Mouse (Mus musculus): ENCODE data around the gene Snrk. TPM values are rescaled to one million over a fixed set of nuclear protein-coding genes. Genes with fewer than 3 reads are reported as not detected.

The Snrk gene
- polyA plus RNA-seq, 1 experiment, result 20.3 TPM

DNA sequence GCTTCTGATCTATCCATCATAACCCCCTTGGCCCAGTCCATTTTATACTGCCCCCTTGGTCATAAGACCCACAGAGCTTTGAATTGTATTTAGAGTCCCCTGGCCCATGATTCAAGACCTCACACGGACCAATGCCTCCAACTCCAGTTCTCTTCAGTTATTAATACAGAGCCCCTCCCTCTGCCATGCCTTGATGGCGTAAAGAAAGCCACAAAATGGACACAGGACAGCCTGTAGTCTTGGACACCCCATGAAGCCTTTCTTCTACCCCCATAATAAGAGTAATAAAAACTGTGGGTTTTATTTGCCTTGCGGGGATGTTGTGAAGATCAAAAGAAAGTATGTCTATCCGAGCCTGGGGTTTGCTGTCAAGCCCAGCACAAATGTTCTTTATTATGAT is 33.4 kb upstream of the Snrk start:
- TF ChIP-seq POLR2A (IDR thresholded peaks at IDR 0.05; ENCODE audit: insufficient read depth, low read length), result no peak
- TF ChIP-seq CTCF (IDR thresholded peaks at IDR 0.05; ENCODE audit: low read depth, low read length), result no peak
- TF ChIP-seq EP300 (IDR thresholded peaks at IDR 0.05; ENCODE audit: insufficient read depth, low read depth, low read length), result no peak
- Histone ChIP-seq H3K9me3 (replicated peaks; ENCODE audit: control insufficient read depth, insufficient read depth, low read length, poor library complexity, severe bottlenecking) (no peaks in the 10 kb centered on the region), H3K27ac (ENCODE audit: insufficient read depth, low read length) (no peak overlapping the region), H3K4me3 (ENCODE audit: low read depth, low read length) (no peak overlapping the region), H3K27me3 (ENCODE audit: control insufficient read depth, insufficient read depth, low read length, poor library complexity, severe bottlenecking) (no peaks in the 10 kb centered on the region), H3K9ac (ENCODE audit: low read depth, poor library complexity, severe bottlenecking) (no peak overlapping the region), H3K36me3 (ENCODE audit: control insufficient read depth, insufficient read depth, low read length, poor library complexity, severe bottlenecking) (no peaks in the 10 kb centered on the region), H3K4me1 (ENCODE audit: control insufficient read depth, insufficient read depth, low read length) (no peaks in the 10 kb centered on the region)

DNA sequence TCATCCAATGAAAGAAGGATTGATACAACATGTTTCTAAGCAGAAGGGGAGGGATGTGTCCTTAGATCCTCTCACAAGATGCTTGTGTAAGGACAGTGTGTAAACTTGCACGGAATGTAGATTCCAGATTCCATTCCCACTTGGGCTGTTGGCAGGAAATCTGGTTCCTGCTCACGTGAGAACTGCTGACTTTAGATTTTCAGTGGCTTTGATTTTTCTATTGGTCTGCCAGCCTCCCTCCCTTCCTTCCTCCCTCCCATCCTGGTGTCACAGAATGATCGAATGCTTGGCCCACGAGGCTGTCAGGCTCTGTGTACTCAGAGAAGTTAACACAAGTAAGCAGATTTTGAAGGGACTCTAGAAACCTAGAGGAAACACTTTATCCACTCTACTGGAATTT is 32.9 kb upstream of the Snrk start:
- Histone ChIP-seq H3K27me3 (ENCODE audit: control insufficient read depth, insufficient read depth, low read length, poor library complexity, severe bottlenecking) (no peaks in the 10 kb centered on the region), H3K27ac (ENCODE audit: insufficient read depth, low read length) (no peak overlapping the region), H3K9me3 (replicated peaks; ENCODE audit: control insufficient read depth, insufficient read depth, low read length, poor library complexity, severe bottlenecking) (no peaks in the 10 kb centered on the region), H3K9ac (ENCODE audit: low read depth, poor library complexity, severe bottlenecking) (no peak overlapping the region), H3K4me3 (ENCODE audit: low read depth, low read length) (no peak overlapping the region), H3K36me3 (ENCODE audit: control insufficient read depth, insufficient read depth, low read length, poor library complexity, severe bottlenecking) (no peaks in the 10 kb centered on the region), H3K4me1 (ENCODE audit: control insufficient read depth, insufficient read depth, low read length) (no peaks in the 10 kb centered on the region)
- TF ChIP-seq CTCF (IDR thresholded peaks at IDR 0.05; ENCODE audit: low read depth, low read length), result no peak

DNA sequence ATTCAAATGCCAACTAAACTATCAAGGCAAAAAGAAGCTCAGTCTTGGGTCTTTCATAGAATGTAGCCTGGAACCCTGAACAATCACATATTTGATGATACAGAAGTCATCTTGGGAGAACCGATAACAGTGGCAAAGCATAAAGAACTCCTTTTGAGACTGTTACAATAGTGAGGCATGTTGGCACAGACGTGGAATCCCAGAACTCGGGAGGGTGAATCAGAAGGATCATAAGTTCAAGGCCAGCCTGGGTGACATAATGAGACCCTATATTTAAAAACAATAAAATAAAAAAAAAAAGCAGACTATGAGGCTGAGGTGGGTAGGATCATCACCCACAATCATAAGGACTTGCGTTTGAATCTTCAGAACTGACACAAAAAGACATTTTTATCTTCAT is 32.4 kb upstream of the Snrk start:
- H3K9me3 ChIP-seq (replicated peaks; ENCODE audit: control insufficient read depth, insufficient read depth, low read length, poor library complexity, severe bottlenecking), result no peaks in the 10 kb centered on the region
- TF ChIP-seq EP300 (IDR thresholded peaks at IDR 0.05; ENCODE audit: insufficient read depth, low read depth, low read length), result no peak
- TF ChIP-seq CTCF (IDR thresholded peaks at IDR 0.05; ENCODE audit: low read depth, low read length), result no peak
- TF ChIP-seq POLR2A (IDR thresholded peaks at IDR 0.05; ENCODE audit: insufficient read depth, low read length), result no peak

DNA sequence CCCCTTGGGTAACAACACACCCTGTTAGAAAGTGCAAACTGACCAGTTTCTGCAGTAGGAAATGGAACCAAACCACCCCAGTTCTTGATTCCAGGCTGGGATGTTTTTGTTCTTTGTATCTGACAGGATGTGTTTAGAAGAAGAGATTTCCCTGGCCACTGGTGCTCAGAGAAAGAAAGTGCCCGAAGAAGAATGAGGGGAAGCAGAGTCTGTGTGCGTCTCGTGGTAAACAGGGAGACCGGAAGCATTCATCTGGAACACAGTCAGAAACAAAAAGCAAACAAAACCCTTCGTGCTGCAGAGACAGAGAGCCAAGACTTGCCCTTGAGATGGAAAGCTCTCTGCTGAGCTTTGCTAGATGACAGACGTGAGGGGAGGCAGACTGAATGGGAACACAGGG is 32.0 kb upstream of the Snrk start:
- Histone ChIP-seq H3K27me3 (ENCODE audit: control insufficient read depth, insufficient read depth, low read length, poor library complexity, severe bottlenecking) (no peaks in the 10 kb centered on the region), H3K4me1 (ENCODE audit: control insufficient read depth, insufficient read depth, low read length) (no peaks in the 10 kb centered on the region), H3K9ac (ENCODE audit: low read depth, poor library complexity, severe bottlenecking) (no peak overlapping the region), H3K27ac (ENCODE audit: insufficient read depth, low read length) (no peak overlapping the region), H3K4me3 (ENCODE audit: low read depth, low read length) (no peak overlapping the region), H3K9me3 (replicated peaks; ENCODE audit: control insufficient read depth, insufficient read depth, low read length, poor library complexity, severe bottlenecking) (no peaks in the 10 kb centered on the region), H3K36me3 (ENCODE audit: control insufficient read depth, insufficient read depth, low read length, poor library complexity, severe bottlenecking) (no peaks in the 10 kb centered on the region)
- TF ChIP-seq POLR2A (IDR thresholded peaks at IDR 0.05; ENCODE audit: insufficient read depth, low read length), result no peak
- TF ChIP-seq EP300 (IDR thresholded peaks at IDR 0.05; ENCODE audit: insufficient read depth, low read depth, low read length), result no peak
- no peak for TF ChIP-seq CTCF (IDR thresholded peaks at IDR 0.05; ENCODE audit: low read depth, low read length)

More for the DNA sequence above, 32.4 kb upstream of the Snrk start:
- Histone ChIP-seq H3K36me3 (ENCODE audit: control insufficient read depth, insufficient read depth, low read length, poor library complexity, severe bottlenecking) (no peaks in the 10 kb centered on the region), H3K27ac (ENCODE audit: insufficient read depth, low read length) (no peak overlapping the region), H3K27me3 (ENCODE audit: control insufficient read depth, insufficient read depth, low read length, poor library complexity, severe bottlenecking) (no peaks in the 10 kb centered on the region), H3K4me1 (ENCODE audit: control insufficient read depth, insufficient read depth, low read length) (no peaks in the 10 kb centered on the region), H3K9ac (ENCODE audit: low read depth, poor library complexity, severe bottlenecking) (no peak overlapping the region), H3K4me3 (ENCODE audit: low read depth, low read length) (no peak overlapping the region)

DNA sequence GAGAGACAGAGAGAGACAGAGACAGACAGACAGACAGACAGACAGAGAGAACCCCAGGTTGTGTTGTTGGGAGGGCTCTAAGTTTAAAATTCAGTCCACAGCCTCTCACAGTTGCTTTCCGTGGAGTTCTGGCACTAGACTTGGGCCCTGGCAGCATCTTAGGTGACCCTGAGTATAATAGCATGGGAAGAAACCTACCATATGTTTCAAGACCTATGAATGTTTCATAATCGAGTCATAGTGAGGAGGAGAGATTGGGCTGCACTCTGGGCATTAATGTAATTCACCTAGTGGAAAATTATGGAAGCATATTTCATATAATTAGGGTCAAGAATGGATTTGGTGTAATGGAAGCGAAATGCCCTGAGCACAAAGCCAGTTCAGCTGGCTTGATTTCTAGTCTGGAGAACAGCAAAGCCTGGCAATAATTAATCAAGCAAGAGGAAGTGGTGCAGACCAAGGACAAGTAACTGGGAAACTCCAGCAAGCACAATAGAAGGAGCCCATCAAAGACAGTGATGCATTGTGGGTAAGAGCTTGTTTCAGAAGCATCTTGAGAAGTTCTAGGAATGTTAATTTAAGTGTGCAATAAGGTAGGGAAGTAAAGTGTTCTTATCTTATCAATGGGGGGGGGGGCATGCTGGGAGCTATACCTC is 31.4 kb upstream of the Snrk start:
- H3K9me3 ChIP-seq (replicated peaks; ENCODE audit: control insufficient read depth, insufficient read depth, low read length, poor library complexity, severe bottlenecking), result no peaks in the 10 kb centered on the region
- H3K27me3 ChIP-seq (ENCODE audit: control insufficient read depth, insufficient read depth, low read length, poor library complexity, severe bottlenecking), result no peaks in the 10 kb centered on the region
- H3K27ac ChIP-seq (ENCODE audit: insufficient read depth, low read length), result no peak overlapping the region
- H3K4me3 ChIP-seq (ENCODE audit: low read depth, low read length), result no peak overlapping the region
- no peak overlapping the region for H3K9ac ChIP-seq (ENCODE audit: low read depth, poor library complexity, severe bottlenecking)
- H3K36me3 ChIP-seq (ENCODE audit: control insufficient read depth, insufficient read depth, low read length, poor library complexity, severe bottlenecking), result no peaks in the 10 kb centered on the region
- TF ChIP-seq POLR2A (IDR thresholded peaks at IDR 0.05; ENCODE audit: insufficient read depth, low read length), result no peak
- no peak for TF ChIP-seq CTCF (IDR thresholded peaks at IDR 0.05; ENCODE audit: low read depth, low read length)
- no peak for TF ChIP-seq EP300 (IDR thresholded peaks at IDR 0.05; ENCODE audit: insufficient read depth, low read depth, low read length)
- H3K4me1 ChIP-seq (ENCODE audit: control insufficient read depth, insufficient read depth, low read length), result no peaks in the 10 kb centered on the region

DNA sequence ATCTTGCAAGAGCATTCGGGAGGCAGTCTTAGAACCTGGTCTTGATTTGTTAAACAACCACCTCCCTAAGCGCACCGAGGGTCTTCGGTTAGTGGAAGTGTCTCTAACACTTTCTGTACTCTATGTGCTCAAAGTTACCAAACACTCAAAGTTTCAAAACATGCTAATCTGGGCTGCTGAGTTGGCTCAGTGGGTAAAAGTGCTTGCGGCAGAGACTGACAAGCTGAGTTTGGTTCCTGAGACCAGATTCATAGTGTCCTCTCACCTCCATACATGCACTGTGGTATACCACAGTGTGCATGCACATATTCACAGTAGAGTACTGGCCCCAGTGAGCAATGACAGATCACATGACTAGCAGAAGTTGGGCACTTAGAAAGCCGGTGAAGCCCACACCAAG is 30.0 kb upstream of the Snrk start:
- no peaks in the 10 kb centered on the region for H3K9me3 ChIP-seq (replicated peaks; ENCODE audit: control insufficient read depth, insufficient read depth, low read length, poor library complexity, severe bottlenecking)
- H3K27ac ChIP-seq (ENCODE audit: insufficient read depth, low read length), result no peak overlapping the region
- H3K36me3 ChIP-seq (ENCODE audit: control insufficient read depth, insufficient read depth, low read length, poor library complexity, severe bottlenecking), result no peaks in the 10 kb centered on the region
- no peak overlapping the region for H3K9ac ChIP-seq (ENCODE audit: low read depth, poor library complexity, severe bottlenecking)
- H3K27me3 ChIP-seq (ENCODE audit: control insufficient read depth, insufficient read depth, low read length, poor library complexity, severe bottlenecking), result no peaks in the 10 kb centered on the region
- TF ChIP-seq EP300 (IDR thresholded peaks at IDR 0.05; ENCODE audit: insufficient read depth, low read depth, low read length), result no peak
- TF ChIP-seq POLR2A (IDR thresholded peaks at IDR 0.05; ENCODE audit: insufficient read depth, low read length), result no peak
- no peak for TF ChIP-seq CTCF (IDR thresholded peaks at IDR 0.05; ENCODE audit: low read depth, low read length)
- no peaks in the 10 kb centered on the region for H3K4me1 ChIP-seq (ENCODE audit: control insufficient read depth, insufficient read depth, low read length)
- no peak overlapping the region for H3K4me3 ChIP-seq (ENCODE audit: low read depth, low read length)

Data from ES-Bruce4 (cell line).